Mouse (Mus musculus): ENCODE measurements around the gene Mylk2. TPM values are rescaled to one million over a fixed set of nuclear protein-coding genes. Genes with fewer than 3 reads are reported as not detected.

The Mylk2 gene
- polyA plus RNA-seq (2012; rRNA removed) = 0.13 TPM in 1 of 2 replicates, not detected in the other

GRCm38 (mm10) chr2:152911031-152911430, at the start of gene Mylk2:
Mylk2 (plus strand) TSS chr2:152911352.

GRCm38 (mm10) chr2:152933048-152933447, 21.9 kb downstream of the Mylk2 start, which contains the start of gene Foxs1:
Foxs1 (minus strand) TSS chr2:152933208.

GRCm38 (mm10) chr2:152951065-152951849, 40.1 kb downstream of the Mylk2 start, which contains the start of gene Dusp15:
Dusp15 (minus strand) TSS chr2:152951698.

GRCm38 (mm10) chr2:152962091-152962793, 51.1 kb downstream of the Mylk2 start, which contains the start of gene Ttll9:
Ttll9 (plus strand) TSS chr2:152962485.

Other genes starting within 250 kb of the Mylk2 start
- 172 and 175 TPM in 2 replicates for gene H13, start 241.9 kb upstream of the Mylk2 start, polyA plus RNA-seq (2012; rRNA removed)
- 25.2 and 27.7 TPM in 2 replicates for gene Mcts2, start 224.3 kb upstream of the Mylk2 start, polyA plus RNA-seq (2012; rRNA removed)
- gene Id1, start 175.1 kb upstream of the Mylk2 start, polyA plus RNA-seq (2012; rRNA removed) = 133 and 168 TPM in 2 replicates
- gene Cox4i2, start 157.2 kb upstream of the Mylk2 start, polyA plus RNA-seq (2012; rRNA removed) = 3.8 and 5.3 TPM in 2 replicates
- 93.5 and 103 TPM in 2 replicates for gene Bcl2l1, start 79.6 kb upstream of the Mylk2 start, polyA plus RNA-seq (2012; rRNA removed)
- 31.7 and 43.4 TPM in 2 replicates for gene Tpx2, start 63.4 kb upstream of the Mylk2 start, polyA plus RNA-seq (2012; rRNA removed)
- 3.0 and 3.1 TPM in 2 replicates for gene Foxs1, start 21.9 kb downstream of the Mylk2 start, polyA plus RNA-seq (2012; rRNA removed)
- 19.2 and 19.9 TPM in 2 replicates for gene Dusp15, start 40.3 kb downstream of the Mylk2 start, polyA plus RNA-seq (2012; rRNA removed)
- 4.9 and 5.0 TPM in 2 replicates for gene Ttll9, start 51.1 kb downstream of the Mylk2 start, polyA plus RNA-seq (2012; rRNA removed)
- 134 and 148 TPM in 2 replicates for gene Pdrg1, start 104.1 kb downstream of the Mylk2 start, polyA plus RNA-seq (2012; rRNA removed)
- gene Xkr7, start 120.5 kb downstream of the Mylk2 start, polyA plus RNA-seq (2012; rRNA removed) = 9.0 and 10.0 TPM in 2 replicates
- 8.8 and 9.1 TPM in 2 replicates for gene Ccm2l, start 154.6 kb downstream of the Mylk2 start, polyA plus RNA-seq (2012; rRNA removed)
- gene Hck, start 197.1 kb downstream of the Mylk2 start, polyA plus RNA-seq (2012; rRNA removed) = 2.2 and 3.8 TPM in 2 replicates
- 56.4 and 64.6 TPM in 2 replicates for gene Tm9sf4, start 250.0 kb downstream of the Mylk2 start, polyA plus RNA-seq (2012; rRNA removed)

All from central nervous system, embryonic 14 days (tissue).